Mouse (Mus musculus): ENCODE measurements at regions not wholly inside any gene's neighbourhood (a gene's known extent, or its start where the extent isn't known, plus 50 kb on each side); places are given as distances from the start of the nearest gene placed in this dataset.

DNA sequence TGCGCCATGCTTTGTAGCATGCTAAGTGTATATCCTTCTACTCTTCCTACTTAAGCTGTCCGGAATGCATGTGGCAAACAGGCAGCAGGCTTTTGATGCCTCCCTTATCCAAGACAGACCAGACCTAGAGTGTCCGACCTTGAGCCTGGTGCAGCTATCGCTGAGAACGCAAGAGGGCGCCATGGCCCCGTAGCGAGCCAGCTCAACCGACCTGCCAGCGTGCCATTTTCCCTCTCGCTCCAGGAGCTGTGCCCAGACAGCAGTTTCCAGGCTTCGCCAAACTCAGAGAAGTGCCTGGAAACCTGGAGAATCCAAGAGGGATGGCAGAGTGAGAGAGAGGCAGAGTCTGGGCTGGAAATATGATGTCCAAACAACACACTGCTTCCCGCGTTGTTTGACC lies 155.8 kb upstream of the Gm12830 start:
- intact Hi-C loops (cut with DNase I): loop anchor here (1.0 to 5.0 kb wide), 2 partner anchors 247 to 282 kb away; no protein-coding TSS in a partner anchor
- peak; percentile 86 to 89 for DNase-seq

DNA sequence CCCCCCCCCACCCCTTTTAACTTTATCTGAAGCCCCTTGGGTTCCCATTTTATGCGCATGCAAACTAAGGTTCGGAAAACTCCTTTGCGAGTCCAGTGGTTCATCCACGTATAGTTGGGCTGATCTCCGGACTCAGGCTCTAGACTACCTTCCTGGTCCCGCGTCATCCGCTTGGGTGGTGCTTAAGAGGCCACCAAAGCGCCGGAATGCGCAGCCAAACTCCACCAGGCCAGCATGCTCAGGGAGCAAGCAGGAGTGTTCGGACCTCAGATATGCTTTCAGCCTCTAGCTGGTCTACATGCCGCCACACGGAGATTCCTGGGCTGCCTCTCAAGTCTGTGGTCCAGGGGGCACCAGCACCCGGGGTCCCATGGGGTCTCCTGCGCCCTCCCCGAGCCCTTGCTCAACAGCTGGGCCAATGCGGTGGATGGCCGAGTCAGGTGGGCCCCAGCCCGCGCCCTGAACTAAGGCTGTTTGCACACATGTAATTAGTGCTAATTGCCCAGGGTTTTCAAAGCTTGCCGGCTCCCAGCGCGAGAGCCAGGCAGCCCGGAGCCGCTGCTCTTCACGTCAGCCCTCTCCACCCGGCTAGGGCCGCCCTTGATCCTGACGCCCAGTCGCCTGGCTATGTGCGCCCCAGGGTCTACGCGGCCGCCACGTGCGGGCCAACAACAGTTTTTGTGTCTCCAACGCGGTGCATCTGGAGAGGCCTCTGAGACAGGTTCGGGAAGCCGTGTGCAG lies 155.1 kb upstream of the Gm12830 start:
- no peak for DNase-seq
- intact Hi-C loops (cut with DNase I): loop anchor here (5.0 kb wide), 1 partner anchor 246 kb away; no protein-coding TSS in a partner anchor

DNA sequence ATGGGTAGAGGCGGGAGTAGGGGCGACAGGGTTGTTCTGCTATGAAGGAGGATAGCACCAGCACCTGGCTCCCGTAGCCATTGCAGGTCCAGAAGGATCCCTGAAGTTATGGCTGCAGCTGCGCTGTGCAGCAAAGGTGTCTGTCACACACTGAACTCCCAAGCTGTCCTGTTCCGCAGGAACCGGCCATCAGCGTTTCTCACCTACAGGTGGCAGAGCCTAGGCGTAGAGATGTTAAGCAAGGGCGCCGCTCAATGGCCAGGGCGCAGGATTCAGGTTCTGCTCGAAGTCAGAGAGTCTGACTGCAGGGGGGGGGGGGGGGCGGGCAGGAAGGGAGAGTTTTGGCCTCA lies 154.6 kb upstream of the Gm12830 start:
- DNase-seq: no peak
- intact Hi-C loops (cut with DNase I): loop anchor here (5.0 kb wide), 1 partner anchor 245 kb away; no protein-coding TSS in a partner anchor

DNA sequence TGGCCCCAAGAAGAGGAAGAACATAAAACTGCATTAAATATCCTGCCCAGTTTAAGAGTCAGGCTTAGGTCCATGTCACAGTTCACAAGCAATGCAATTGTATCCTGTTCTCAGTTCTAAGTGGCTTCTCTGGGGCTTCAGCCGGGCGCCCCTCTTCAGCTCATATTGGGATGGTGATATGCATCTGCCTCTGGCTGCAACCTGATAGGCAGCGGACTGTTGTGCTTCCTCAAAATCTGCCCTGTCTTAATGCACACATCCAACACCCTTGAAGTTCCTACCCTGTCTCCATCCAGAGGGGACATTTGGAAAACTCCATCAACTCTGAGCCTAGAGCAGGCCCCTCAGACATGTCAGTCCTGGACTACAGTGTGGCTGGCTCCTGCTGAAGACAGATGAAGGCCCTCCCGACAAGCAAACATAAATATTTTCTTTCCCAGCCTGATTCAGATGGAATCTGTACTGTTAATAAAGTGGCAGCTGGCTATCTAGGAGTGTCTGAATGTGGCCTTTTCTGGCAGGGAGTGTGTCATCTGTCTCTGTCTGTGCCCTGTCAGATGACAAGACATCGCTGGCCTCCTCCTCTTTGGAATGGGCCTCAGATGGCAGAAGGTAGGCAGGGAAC lies 149.3 kb upstream of the Gm12830 start:
- intact Hi-C loops (cut with DNase I): no loop called here
- no peak for DNase-seq

DNA sequence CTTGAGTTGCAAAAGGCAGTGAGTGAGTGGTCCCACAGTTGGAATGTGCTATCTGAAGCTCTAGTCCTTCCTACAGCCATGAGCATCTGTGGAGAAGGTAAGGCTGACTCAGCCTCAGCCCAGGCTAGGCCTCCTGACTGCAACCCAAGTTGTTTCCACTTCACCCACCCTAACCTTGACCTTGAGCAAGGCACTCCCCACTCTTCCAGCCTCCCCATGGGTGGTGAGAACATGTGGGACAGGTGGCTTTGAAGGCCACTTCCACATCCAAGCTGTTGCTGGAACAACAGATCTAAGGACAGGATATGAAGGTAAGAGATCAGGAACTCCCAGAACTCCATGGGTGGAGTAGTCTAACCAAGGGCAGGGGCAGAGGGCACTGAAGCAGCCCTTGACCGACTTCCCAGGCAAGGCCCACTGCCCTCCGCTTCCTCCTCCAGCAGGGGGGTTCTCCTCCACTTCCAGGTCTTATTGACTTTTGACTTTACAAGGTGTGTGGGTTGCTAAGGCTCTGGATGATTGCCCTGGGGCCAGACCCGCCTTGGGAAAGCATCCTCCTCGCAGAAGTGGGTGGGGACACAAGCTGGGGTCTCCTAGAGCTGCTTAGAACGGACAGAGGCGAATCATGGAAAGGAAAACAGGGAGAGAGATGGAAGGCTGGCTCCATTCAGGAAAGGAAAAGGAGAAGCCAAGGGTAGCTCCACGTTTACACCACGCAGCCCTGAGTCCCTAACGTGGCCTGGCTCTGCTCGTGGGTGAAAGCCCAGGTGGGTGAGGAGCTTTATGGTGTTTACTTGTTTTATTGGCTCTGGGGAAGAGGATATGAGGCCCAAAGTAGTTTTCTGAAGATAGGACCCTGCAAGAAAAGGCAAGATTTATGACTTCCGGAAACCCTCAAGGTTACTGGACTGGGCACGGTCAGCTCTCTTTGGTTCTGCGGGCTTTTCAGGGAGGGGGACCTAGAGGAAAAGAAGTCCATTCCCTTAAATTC lies 144.3 kb upstream of the Gm12830 start:
- intact Hi-C loops (cut with DNase I): no loop called here
- no peak for DNase-seq

DNA sequence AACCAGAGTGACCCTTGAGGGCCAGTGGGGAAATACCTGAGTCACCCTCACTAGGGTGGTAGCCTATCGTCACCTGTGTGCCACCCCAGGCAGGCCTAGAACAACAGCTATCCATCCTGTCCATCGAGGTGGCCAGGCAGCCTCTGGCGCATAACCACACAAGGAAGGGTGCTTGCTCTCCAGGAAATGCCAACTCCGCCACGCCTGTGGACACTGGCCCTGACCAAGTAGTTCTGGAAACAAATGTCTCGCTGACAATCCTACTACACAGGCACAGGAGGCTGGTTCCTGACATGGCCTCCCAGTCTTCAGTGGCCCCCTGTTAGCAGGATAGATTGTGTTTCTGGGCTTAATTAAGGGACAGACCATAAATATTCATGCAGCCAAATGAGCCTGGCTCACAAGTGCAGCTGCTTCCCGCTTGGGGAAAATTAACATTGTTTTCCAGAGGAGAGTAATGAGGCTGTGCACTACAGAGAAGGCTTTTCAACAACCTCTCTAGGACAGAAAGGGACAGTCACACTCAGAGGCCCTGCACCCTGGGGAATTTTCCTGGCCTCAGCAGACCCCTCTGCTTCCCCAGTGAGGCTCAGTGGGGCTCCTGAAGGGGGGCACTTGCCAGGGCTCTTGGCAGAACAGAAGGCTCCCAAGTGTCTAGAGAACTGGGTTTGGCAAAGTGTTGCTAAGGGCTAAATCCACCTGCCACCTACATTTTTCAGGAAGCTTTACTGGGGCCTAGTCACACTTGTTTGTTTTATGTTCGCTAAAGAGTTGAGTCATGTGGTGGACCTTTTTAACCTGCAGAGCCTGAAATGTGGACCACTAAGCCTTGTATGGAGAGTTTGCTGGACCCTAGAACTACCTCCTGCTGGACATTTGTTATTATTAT lies 143.2 kb upstream of the Gm12830 start:
- no peak for DNase-seq
- intact Hi-C loops (cut with DNase I): no loop called here

DNA sequence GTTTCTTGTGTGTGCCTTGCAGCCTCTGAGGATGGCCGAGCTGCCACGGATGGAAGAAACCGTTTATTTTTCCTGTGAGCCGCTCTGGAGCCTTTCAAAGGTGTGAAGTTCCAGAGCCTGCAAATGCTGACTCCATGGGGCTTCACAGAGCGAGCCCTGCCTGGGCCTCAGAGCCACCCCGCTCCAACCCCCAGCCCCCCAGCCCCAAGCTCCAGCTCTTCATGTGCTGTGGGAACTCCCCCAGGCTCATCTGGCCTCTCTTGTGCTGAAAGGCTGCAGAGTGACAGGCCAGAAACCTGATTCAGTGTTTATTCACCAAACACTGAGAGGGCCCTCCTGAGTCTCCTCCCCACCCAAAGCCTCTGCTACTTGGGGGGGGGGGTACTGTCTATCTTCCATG lies 141.2 kb upstream of the Gm12830 start:
- intact Hi-C loops (cut with DNase I): no loop called here
- DNase-seq: no peak

DNA sequence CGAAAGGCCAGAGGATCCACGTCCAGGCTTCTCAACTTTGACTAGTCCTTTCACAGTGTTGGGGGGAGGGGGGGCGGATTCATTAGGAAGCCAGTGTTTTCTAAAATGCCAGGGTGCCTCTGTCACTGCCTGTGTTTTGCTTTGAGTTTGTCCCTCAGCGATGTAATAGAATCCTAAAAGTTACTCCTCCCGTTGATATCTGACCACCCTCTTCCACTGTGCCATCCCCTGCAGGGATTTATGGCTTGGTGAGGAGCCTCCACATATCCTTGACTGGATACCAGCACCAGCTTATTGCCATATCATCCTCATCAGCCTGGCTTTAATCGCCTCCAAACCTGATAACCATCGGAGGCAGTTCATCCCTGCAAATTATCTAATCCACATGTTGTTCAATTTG lies 138.6 kb upstream of the Gm12830 start:
- DNase-seq: no peak
- intact Hi-C loops (cut with DNase I): no loop called here

DNA sequence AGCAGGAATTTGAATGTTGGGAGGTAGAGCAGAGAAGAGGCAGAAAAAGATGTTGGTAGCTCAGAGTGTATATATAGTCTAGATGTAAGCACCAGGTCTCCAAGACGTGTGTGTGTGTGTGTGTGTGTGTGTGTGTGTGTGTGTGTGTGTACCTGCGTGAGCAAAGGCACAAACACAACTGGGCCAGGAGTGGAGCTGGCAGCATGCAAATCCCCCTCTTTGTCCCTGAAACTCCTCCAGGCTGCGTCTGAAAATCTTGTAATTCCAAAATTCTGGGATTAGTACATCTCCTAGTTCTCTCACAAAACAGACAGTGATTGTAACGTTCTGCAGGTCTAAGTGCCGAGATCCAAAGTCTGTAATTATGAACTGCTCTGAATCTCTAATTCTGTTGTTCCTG lies 137.8 kb upstream of the Gm12830 start:
- intact Hi-C loops (cut with DNase I): loop anchor here (2.0 kb wide), 1 partner anchor 229 kb away; no protein-coding TSS in a partner anchor
- no peak for DNase-seq

DNA sequence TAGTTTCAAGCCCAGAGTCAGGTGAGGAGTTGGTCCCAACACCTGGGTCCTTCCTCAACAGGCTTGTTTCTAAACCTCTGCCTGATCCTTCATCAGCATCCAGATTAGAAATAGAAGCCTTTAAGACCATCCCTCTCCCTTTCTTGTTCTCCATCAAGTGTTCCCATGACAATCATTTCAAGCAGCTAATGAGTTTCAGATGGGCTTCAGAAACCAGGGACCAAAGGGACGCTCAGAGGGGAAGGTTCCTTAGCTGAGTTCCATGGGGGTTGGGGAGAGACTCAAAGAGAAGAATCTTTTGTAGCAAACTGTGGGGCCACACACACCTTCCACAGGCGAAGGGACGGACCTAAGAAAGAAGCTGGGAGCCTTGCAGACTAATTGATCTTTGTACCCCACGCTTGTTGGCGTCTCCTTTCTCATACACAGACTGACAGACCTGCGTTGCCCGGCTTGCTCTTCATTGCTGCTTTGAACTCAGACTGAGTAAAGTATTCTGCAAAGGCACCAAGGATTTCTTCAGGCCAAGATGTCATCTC lies 136.6 kb upstream of the Gm12830 start:
- intact Hi-C loops (cut with DNase I): loop anchor here (1.0 to 2.0 kb wide), 2 partner anchors 228 to 262 kb away; no protein-coding TSS in a partner anchor
- DNase-seq: no peak

DNA sequence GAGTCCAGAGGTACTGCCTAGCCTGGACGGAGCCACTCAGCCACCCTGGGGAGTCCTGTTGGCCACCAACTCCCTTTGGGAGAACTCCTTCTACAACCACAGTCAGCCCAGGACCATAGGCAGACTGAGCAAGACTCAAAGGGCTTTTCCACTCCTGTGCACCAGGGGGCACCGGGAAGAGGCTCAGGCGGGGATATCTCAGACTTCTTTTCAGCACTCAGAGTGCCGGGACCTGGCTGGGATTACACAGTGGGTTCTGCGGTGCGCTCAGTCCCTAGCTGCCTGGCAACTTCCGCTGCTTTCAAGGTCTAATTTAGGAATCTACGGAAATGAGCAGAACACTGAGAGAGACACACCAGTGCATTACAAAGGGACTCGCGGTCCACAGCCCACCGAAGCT lies 136.1 kb upstream of the Gm12830 start:
- peak; percentile 38 to 44 for DNase-seq
- intact Hi-C loops (cut with DNase I): loop anchor here (1.0 to 2.0 kb wide), 2 partner anchors 227 to 262 kb away; no protein-coding TSS in a partner anchor

DNA sequence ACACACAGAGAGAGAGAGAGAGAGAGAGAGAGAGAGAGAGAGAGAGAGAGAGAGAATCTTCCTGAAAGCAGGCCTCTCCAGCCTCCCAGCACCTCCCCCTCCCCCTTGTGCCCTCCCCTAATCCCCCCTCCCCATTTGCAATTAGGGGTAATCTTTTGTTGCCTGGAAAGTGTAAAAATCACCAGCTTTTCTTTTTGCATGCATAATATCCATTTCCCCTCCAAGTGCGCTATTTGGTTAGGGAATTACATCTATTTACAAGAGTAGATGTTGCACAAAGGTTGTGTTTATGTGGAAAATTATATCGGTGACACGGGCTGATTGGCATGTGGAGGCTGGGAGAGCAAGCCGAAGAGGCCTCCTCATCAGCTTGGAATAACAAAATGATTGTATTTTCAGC lies 135.4 kb upstream of the Gm12830 start:
- no peak for DNase-seq
- intact Hi-C loops (cut with DNase I): no loop called here

DNA sequence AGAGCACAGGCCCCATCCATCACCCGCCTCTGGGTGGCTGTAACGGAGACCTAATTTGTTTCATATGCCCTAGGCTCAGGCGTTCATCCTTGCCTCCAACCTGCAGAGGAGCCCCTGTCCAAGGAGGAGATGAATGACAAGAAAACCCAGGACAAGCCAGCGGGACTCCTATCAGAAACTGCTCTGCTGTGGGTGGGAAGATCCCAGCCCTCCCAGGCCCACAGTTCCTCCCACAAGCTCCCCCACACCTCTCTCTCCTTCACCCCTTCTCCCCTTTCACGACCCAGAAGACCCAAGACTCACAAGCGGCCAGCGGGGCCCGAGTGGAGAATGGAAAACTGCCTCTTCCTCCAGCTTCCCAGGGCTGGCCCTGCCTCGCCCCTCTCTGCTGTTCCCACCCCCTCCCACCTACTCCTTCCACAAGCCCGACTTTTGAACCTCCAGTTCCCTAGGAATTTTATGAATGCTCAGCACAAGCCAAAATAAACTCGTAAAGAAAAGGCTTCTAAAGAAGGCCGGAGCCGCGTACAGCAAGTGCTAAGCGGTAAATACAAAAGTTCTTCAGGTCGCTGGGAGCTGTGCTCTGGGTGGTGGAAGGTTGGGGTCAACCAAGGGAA lies 133.1 kb upstream of the Gm12830 start:
- intact Hi-C loops (cut with DNase I): no loop called here
- DNase-seq: no peak

DNA sequence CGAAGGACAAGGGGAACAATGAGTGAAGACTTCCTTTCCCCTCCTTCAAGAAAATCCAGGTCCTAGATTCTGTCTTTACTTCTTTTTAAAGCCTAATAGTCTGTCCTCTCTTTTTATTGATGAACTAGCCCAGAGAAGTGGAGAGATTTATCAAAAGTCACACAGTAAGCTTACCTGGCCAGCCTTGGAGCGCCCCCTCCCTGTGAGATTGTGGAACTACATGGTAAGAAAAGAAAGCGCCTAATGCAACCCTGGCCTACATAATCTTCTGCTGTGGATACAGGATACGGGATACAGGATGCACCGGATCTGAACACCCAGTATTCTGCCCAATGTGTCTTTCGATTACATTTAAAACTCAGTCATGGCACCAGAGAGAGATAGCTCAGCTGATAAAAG lies 132.6 kb upstream of the Gm12830 start:
- intact Hi-C loops (cut with DNase I): no loop called here
- no peak for DNase-seq

DNA sequence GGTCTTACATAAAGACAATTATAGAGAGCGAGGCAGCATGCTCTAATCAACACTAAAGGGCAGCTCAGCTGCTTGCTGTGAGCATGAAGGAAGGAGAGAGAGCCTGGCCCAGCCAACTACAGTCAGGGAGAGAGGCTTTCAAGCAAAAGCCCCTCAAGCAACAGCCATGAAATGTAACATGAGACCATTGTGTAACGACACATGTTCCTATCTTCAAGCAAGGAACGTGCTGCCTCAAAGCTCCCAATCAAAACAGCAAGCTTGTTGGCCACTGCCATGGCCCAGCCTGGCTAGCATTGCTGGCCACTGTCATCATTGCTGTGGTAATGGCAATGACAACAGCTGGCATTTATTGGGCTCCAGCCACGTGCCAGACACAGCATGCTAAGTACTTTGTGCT lies 115.9 kb upstream of the Gm12830 start:
- intact Hi-C loops (cut with DNase I): no loop called here
- no peak for DNase-seq

DNA sequence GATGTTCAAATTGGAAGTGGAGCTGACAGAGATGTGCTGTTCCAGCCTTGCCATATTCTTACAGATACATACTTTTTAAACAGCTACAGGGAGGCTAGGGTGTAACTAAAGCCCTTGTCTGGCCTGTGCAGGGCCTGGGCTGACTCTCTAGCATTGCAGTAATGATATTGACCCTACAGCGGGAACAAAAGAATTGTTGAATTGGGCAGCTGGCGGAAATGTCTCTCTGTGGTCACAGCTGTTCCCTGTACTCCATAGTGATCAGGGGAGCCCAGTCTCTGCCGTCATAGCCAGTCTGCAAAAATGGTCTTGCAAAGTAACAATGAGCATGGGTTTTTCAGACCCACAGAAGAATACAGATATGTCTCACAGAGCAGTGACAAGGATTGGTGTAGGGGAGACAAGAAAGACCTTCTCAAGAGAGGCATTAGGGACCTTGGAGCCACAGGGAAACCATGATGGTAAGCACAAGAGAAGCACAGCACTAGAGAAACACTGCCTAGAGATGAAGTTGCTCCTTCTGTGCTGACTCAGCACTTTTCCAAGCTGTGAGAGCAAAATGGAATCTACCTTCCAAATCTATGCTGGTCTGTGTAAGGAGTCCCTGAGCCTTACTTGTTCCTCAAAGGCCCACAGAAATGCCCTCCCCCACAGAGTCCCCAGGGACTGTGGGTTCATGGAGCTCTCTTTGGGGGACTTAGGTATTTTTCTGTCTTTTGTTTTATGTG lies 111.2 kb upstream of the Gm12830 start:
- intact Hi-C loops (cut with DNase I): no loop called here
- DNase-seq: no peak

DNA sequence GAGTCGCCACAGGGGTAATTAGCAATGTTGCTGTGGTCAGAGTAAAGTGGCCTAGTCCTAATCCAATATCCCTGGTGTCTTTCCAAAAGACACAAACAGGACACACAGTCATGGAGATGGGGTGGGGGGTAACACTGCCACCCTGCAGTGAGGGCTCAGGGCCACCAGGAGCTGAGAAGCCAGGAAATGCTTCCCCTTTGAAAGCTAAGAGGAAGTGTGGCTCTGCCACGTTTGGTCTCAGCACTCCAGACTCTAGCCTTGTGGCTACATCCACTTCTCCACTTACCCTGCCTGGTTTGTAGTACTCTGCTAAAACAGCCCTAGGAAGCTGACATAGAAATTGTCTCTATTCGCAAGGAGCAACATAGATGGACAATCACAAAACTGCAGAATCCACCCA lies 110.4 kb upstream of the Gm12830 start:
- DNase-seq: no peak
- intact Hi-C loops (cut with DNase I): no loop called here

DNA sequence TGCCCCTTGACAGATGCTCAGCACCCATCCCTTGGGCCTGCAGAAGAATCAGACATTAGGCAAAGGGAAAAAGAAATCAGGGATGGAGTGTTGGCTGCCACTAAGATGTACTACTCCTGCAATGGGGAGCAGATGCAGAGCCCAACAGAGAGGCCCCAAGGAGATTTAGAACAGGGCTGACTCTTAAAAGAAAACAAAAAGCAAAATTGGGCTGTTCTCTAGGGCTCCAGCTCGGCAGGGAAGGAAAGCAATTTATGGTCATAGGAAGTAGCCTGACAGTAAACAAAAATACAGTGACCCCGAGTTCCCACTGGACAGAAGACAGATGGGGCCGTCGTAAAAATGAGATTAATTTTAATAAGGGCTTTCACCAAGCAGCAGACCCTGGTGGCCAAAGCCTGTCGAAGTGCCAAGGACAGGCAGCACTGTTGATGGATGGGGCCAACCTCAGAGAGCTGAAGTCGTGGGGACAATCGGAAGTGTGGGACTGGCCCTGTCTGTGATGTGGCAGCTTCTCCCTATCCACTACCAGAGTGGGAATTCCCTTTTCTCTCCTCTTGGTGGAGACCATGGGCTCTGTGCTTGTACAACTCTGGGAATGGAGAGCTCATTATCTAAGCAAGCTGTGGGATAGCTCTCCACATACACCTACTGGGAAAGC lies 109.4 kb upstream of the Gm12830 start:
- no peak for DNase-seq
- intact Hi-C loops (cut with DNase I): no loop called here
